In the genomic region with DNA sequence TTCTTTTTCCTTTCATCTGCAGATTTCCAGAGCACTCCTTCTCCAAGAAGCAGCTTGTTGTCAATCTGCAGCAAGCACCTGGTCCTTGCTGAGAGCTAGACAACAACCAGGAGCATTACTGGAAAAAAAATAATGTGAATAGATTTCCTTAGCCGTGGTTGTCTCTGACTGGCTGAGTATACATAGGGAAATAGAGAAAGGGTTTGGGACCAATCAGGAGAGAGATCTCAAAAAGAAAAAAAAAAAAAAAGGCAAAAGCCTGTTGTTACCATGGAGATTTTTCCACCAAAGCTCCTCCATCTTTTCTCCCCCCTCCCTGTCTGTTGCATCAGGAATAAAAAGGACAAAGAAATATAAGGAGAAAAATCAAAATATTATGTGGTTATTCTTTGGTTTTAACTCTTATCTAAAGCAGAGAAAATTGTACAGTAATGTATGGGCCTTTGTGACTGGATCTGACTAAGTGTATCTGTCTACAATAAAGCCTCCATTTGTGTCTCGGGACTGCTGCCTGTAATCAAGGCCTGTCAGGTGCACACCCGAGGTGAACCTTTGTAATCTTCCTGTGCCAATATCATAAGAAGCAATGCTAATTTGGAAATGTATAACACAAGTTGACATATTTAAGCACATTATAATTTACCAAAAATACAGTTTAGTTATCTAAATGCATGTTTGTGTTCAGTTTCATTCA, we compare ENCODE assay signal across 17 mouse cellular contexts.
A peak's percentile ranks its signal among the peaks of the same experiment; 100 is the strongest.
DNase-seq lines count a peak whose midpoint lies in the region; ATAC-seq and TF ChIP-seq lines count a peak whose summit lies in the region.
"Had no signal": no experiment of that assay in that cellular context is flagged by ENCODE, and none has a peak within 500 bp of the region (broad histone marks: within the 10 kb centered on the region; RNA-seq: fewer than 3 reads in every experiment).

No protein-coding gene starts in this region.

- no peak overlapping the region for H3K4me2 ChIP-seq in midbrain, embryonic 11.5 days
- H3K4me2 ChIP-seq in forebrain, embryonic 14.5 days (ENCODE audit: low read length), result peak overlapping the region; percentile 18; the same call in 1 of the 2 replicates
- H3K4me2 ChIP-seq in hindbrain, postnatal 0 days (ENCODE audit: low read depth, low read length), result peak overlapping the region; percentile 34
- H3K4me2 ChIP-seq: limb, embryonic 12.5 days; liver, embryonic 15.5 days; neural tube, embryonic 12.5 days had no signal

- DNase-seq in midbrain, embryonic 11.5 days (ENCODE audit: low spot score, missing footprints), result no peak
- DNase-seq in midbrain, embryonic 10.5 days (ENCODE audit: low spot score), result no peak
- peak; percentile 63 for DNase-seq in forebrain, embryonic 14.5 days (ENCODE audit: low spot score)
- peak; percentile 23 for DNase-seq in hindbrain, postnatal 0 days (ENCODE audit: low spot score)
- DNase-seq in telencephalon, adult 2 months (ENCODE audit: low read depth, low spot score), result peak; percentile 38
- no peak for DNase-seq in lung, postnatal 4 days
- no peak for DNase-seq in layer of hippocampus, postnatal 10 days (ENCODE audit: low spot score in 2 of 2)
- DNase-seq: adrenal gland, postnatal 14 days; cerebellum, postnatal 25 days; gastrocnemius, postnatal 10 days; heart, postnatal 10 days; lung, postnatal 14 days; retina, postnatal 1 day had no signal

- ATAC-seq in midbrain, embryonic 11.5 days (ENCODE audit: low FRiP score), result peak; percentile 58
- peak; percentile 66; the same call in 1 of the 2 replicates for ATAC-seq in forebrain, embryonic 14.5 days
- ATAC-seq in hindbrain, postnatal 0 days, result peak; percentile 71

- H3K27ac ChIP-seq in midbrain, embryonic 11.5 days (ENCODE audit: low read depth, low read length), result no peak overlapping the region
- no peak overlapping the region for H3K27ac ChIP-seq in midbrain, embryonic 10.5 days (replicated peaks)
- no peak overlapping the region for H3K27ac ChIP-seq in forebrain, embryonic 14.5 days (ENCODE audit: low read depth, low read length)
- H3K27ac ChIP-seq in hindbrain, postnatal 0 days, result no peak overlapping the region
- H3K27ac ChIP-seq: kidney, postnatal 0 days; limb, embryonic 12.5 days; liver, embryonic 15.5 days; neural tube, embryonic 12.5 days had no signal

- H3K9ac ChIP-seq in midbrain, embryonic 11.5 days (ENCODE audit: low read length), result no peak overlapping the region
- no peak overlapping the region for H3K9ac ChIP-seq in forebrain, embryonic 14.5 days (ENCODE audit: low read length)
- H3K9ac ChIP-seq in hindbrain, postnatal 0 days (replicated peaks; ENCODE audit: low read length), result no peak overlapping the region
- H3K9ac ChIP-seq: limb, embryonic 12.5 days; liver, embryonic 15.5 days; neural tube, embryonic 12.5 days had no signal

- no peak for TF ChIP-seq CTCF in hindbrain, postnatal 0 days (IDR thresholded peaks at IDR 0.05; ENCODE audit: low read depth)

- H3K27me3 ChIP-seq in midbrain, embryonic 11.5 days (ENCODE audit: control insufficient read depth, insufficient read depth, low read length), result no peaks in the 10 kb centered on the region
- H3K27me3 ChIP-seq in midbrain, embryonic 10.5 days (ENCODE audit: low read depth, poor library complexity, severe bottlenecking), result no peaks in the 10 kb centered on the region
- no peaks in the 10 kb centered on the region for H3K27me3 ChIP-seq in forebrain, embryonic 14.5 days (replicated peaks; ENCODE audit: control insufficient read depth, insufficient read depth, low read length)
- no peaks in the 10 kb centered on the region for H3K27me3 ChIP-seq in hindbrain, postnatal 0 days (ENCODE audit: insufficient read depth, low read length)
- H3K27me3 ChIP-seq: limb, embryonic 12.5 days; liver, embryonic 15.5 days; neural tube, embryonic 12.5 days had no signal

- no peaks in the 10 kb centered on the region for H3K4me1 ChIP-seq in midbrain, embryonic 11.5 days (ENCODE audit: control insufficient read depth, insufficient read depth, low read length)
- no peaks in the 10 kb centered on the region for H3K4me1 ChIP-seq in midbrain, embryonic 10.5 days
- no peaks in the 10 kb centered on the region for H3K4me1 ChIP-seq in forebrain, embryonic 14.5 days (ENCODE audit: control insufficient read depth, insufficient read depth, low read length)
- H3K4me1 ChIP-seq in hindbrain, postnatal 0 days (ENCODE audit: insufficient read depth, low read length), result no peaks in the 10 kb centered on the region
- H3K4me1 ChIP-seq: limb, embryonic 12.5 days; liver, embryonic 15.5 days; neural tube, embryonic 12.5 days had no signal

- H3K36me3 ChIP-seq in midbrain, embryonic 11.5 days (ENCODE audit: control insufficient read depth, insufficient read depth, low read length), result no peaks in the 10 kb centered on the region
- H3K36me3 ChIP-seq in midbrain, embryonic 10.5 days, result no peaks in the 10 kb centered on the region
- no peaks in the 10 kb centered on the region for H3K36me3 ChIP-seq in forebrain, embryonic 14.5 days (ENCODE audit: control insufficient read depth, insufficient read depth, low read length)
- no peaks in the 10 kb centered on the region for H3K36me3 ChIP-seq in hindbrain, postnatal 0 days (ENCODE audit: insufficient read depth, low read length)
- H3K36me3 ChIP-seq: limb, embryonic 12.5 days; liver, embryonic 15.5 days; neural tube, embryonic 12.5 days had no signal

- WGBS in midbrain, embryonic 11.5 days, result 66% methylated on average over 3 of the region's 3 CpGs
- 70% methylated on average over 3 of the region's 3 CpGs for WGBS in midbrain, embryonic 10.5 days
- 62% methylated on average over 3 of the region's 3 CpGs for WGBS in forebrain, embryonic 14.5 days
- WGBS in hindbrain, postnatal 0 days, result 60% methylated on average over 3 of the region's 3 CpGs

- no peaks in the 10 kb centered on the region for H3K9me3 ChIP-seq in midbrain, embryonic 11.5 days (ENCODE audit: control insufficient read depth, low read length)
- peaks cover 14% of the 10 kb centered on the region; the same call in 1 of the 2 replicates for H3K9me3 ChIP-seq in midbrain, embryonic 10.5 days (replicated peaks)
- H3K9me3 ChIP-seq in forebrain, embryonic 14.5 days (replicated peaks; ENCODE audit: control insufficient read depth, low read length), result 0 out of 2 replicates have a peak, but pooled peaks cover 3% of the 10 kb centered on the region
- H3K9me3 ChIP-seq in hindbrain, postnatal 0 days (ENCODE audit: low read length), result no peaks in the 10 kb centered on the region
- H3K9me3 ChIP-seq: liver, embryonic 15.5 days had no signal

- no peak overlapping the region for H3K4me3 ChIP-seq in midbrain, embryonic 11.5 days (ENCODE audit: low read depth, low read length)
- no peak overlapping the region for H3K4me3 ChIP-seq in midbrain, embryonic 10.5 days
- no peak overlapping the region for H3K4me3 ChIP-seq in forebrain, embryonic 14.5 days (ENCODE audit: low read depth, low read length)
- peak overlapping the region; percentile 20 for H3K4me3 ChIP-seq in hindbrain, postnatal 0 days (ENCODE audit: low read length)
- H3K4me3 ChIP-seq: limb, embryonic 12.5 days; liver, embryonic 15.5 days; neural tube, embryonic 12.5 days had no signal

Comparison
In these comparisons a context has a peak if more than half of its experiments do, and no peak if none do; other contexts are left out.
1. DNase-seq: peak in forebrain, embryonic 14.5 days (single experiment), hindbrain, postnatal 0 days (single experiment) and telencephalon, adult 2 months (single experiment); none in midbrain, embryonic 11.5 days (single experiment), midbrain, embryonic 10.5 days (single experiment), lung, postnatal 4 days (0 of 2) and layer of hippocampus, postnatal 10 days (0 of 2).
2. Peak in every context shown above with its lines, with median percentiles within 50 percentile points of each other: ATAC-seq.